Mouse (Mus musculus) MEL (cell line): ENCODE results near the gene Cry2. TPM values are rescaled to one million over a fixed set of nuclear protein-coding genes. Genes with fewer than 3 reads are reported as not detected.
A peak's percentile ranks its signal among the peaks of the same experiment; 100 is the strongest.

Source experiments
- DNase-seq: peaks from one replicate; pipeline ENCODE4 v3.0.0; 2011; ENCODE audit warnings: low read depth, low spot score
- H3K27ac ChIP-seq: 2 replicates; pipeline ENCODE4 v1.5.1; 2012; ENCODE audit warnings: low read depth, mild to moderate bottlenecking, control low read depth, low read length, moderate library complexity; ENCODE audit not compliant: control insufficient read depth
- H3K27me3 ChIP-seq, 2 experiments: fragments of 150-350 bp in 1 of 2; sonication (generic) in 1 of 2; 2 replicates each; pipeline ENCODE4 v1.6.1; 2012; ENCODE audit warnings: low read length in 2 of 2, mild to moderate bottlenecking in 2 of 2, improper control_type of control experiment in 1 of 2, moderate library complexity in 1 of 2; ENCODE audit not compliant: insufficient read depth in 2 of 2, control insufficient read depth in 1 of 2
- H3K36me3 ChIP-seq, 2 experiments: 2 replicates each; pipeline ENCODE4 v1.6.1; 2012 to 2014; ENCODE audit warnings: low read length in 2 of 2, improper control_type of control experiment in 1 of 2, inconsistent platforms in 1 of 2, mild to moderate bottlenecking in 1 of 2; ENCODE audit not compliant: insufficient read depth in 2 of 2, control insufficient read depth in 1 of 2
- H3K4me1 ChIP-seq, 2 experiments: fragments of 150-350 bp in 1 of 2; sonication (generic) in 1 of 2; 2 replicates each; pipeline ENCODE4 v1.6.1; 2012; ENCODE audit warnings: low read length in 2 of 2, improper control_type of control experiment in 1 of 2, mild to moderate bottlenecking in 1 of 2; ENCODE audit not compliant: insufficient read depth in 2 of 2, control insufficient read depth in 1 of 2
- H3K4me3 ChIP-seq, 2 experiments: fragments of 150-350 bp in 1 of 2; sonication (generic) in 1 of 2; 2 replicates each; pipeline ENCODE4 v1.5.1; 2012; ENCODE audit warnings: low read depth in 2 of 2, low read length in 2 of 2, mild to moderate bottlenecking in 2 of 2, moderate library complexity in 2 of 2, control low read depth in 1 of 2, improper control_type of control experiment in 1 of 2; ENCODE audit not compliant: control insufficient read depth in 1 of 2, insufficient read depth in 1 of 2
- H3K79me2 ChIP-seq: 2 replicates; pipeline ENCODE4 v1.6.1; 2012; ENCODE audit warnings: mild to moderate bottlenecking, low read length, moderate library complexity; ENCODE audit not compliant: control insufficient read depth, poor library complexity, insufficient read depth
- H3K9ac ChIP-seq: 2 replicates; pipeline ENCODE4 v1.6.1; 2012; ENCODE audit warnings: low read depth, mild to moderate bottlenecking, control low read depth, low read length, moderate library complexity; ENCODE audit not compliant: control insufficient read depth, poor library complexity, severe bottlenecking
- H3K9me3 ChIP-seq: fragments of 150-350 bp; sonication (generic); replicated peaks from 2 replicates; pipeline ENCODE4 v1.6.1; 2012; ENCODE audit warnings: mild to moderate bottlenecking, low read length, improper control_type of control experiment, moderate library complexity; ENCODE audit not compliant: insufficient read depth
- CTCF ChIP-seq, 3 experiments: IDR thresholded peaks in 2 of 3; conservative IDR thresholded peaks in 1 of 3; 2 replicates each; pipeline ENCODE4 v1.5.1; 2011 to 2012; ENCODE audit warnings: low read length in 3 of 3, low read depth in 2 of 3, mild to moderate bottlenecking in 2 of 3, improper control_type of control experiment in 1 of 3, inconsistent platforms in 1 of 3, mixed read lengths in 1 of 3, moderate library complexity in 1 of 3; ENCODE audit not compliant: control insufficient read depth in 1 of 3, insufficient read depth in 1 of 3, poor library complexity in 1 of 3, severe bottlenecking in 1 of 3
- GATA1 ChIP-seq: IDR thresholded peaks from 2 replicates; pipeline ENCODE4 v1.6.1; 2011; ENCODE audit warnings: low read depth, low read length, improper control_type of control experiment
- MXI1 ChIP-seq: IDR thresholded peaks from 2 replicates; pipeline ENCODE4 v1.6.1; 2011; ENCODE audit warnings: mild to moderate bottlenecking, low read depth, low read length, improper control_type of control experiment
- NELFE ChIP-seq: IDR thresholded peaks from 2 replicates; pipeline ENCODE4 v1.6.1; 2011; ENCODE audit warnings: low read depth, low read length, improper control_type of control experiment
- NRF1 ChIP-seq: IDR thresholded peaks from 2 replicates; pipeline ENCODE4 v1.6.1; 2014; ENCODE audit warnings: low read depth, mild to moderate bottlenecking, inconsistent platforms, low read length, improper control_type of control experiment, moderate library complexity; ENCODE audit not compliant: poor library complexity, insufficient read depth, severe bottlenecking
- POLR2A ChIP-seq, 2 experiments: IDR thresholded peaks; 2 replicates each; pipeline ENCODE4 v1.6.1; 2011 to 2012; ENCODE audit warnings: low read length in 2 of 2, mild to moderate bottlenecking in 2 of 2, control low read depth in 1 of 2, improper control_type of control experiment in 1 of 2, low read depth in 1 of 2, moderate library complexity in 1 of 2; ENCODE audit not compliant: control insufficient read depth in 1 of 2, insufficient read depth in 1 of 2, poor library complexity in 1 of 2
- RCOR1 ChIP-seq: IDR thresholded peaks from 2 replicates; pipeline ENCODE4 v1.6.1; 2012; ENCODE audit warnings: low read depth, mild to moderate bottlenecking, inconsistent platforms, low read length, improper control_type of control experiment
- SIN3A ChIP-seq: IDR thresholded peaks from 2 replicates; pipeline ENCODE4 v1.6.1; 2012; ENCODE audit warnings: low read length, improper control_type of control experiment, inconsistent platforms
- SMC3 ChIP-seq: IDR thresholded peaks from 2 replicates; pipeline ENCODE4 v1.6.1; 2011; ENCODE audit warnings: low read depth, low read length, improper control_type of control experiment
- TBP ChIP-seq: IDR thresholded peaks from 2 replicates; pipeline ENCODE4 v1.8.0; 2011; ENCODE audit warnings: low read depth, low read length, improper control_type of control experiment
- USF1 ChIP-seq: IDR thresholded peaks from 2 replicates; pipeline ENCODE4 v1.6.1; 2014; ENCODE audit warnings: low read depth, mild to moderate bottlenecking, inconsistent platforms, low read length, improper control_type of control experiment, moderate library complexity
- ZKSCAN1 ChIP-seq: IDR thresholded peaks from 2 replicates; pipeline ENCODE4 v1.6.1; 2012; ENCODE audit warnings: low read depth, mild to moderate bottlenecking, inconsistent platforms, low read length, improper control_type of control experiment, moderate library complexity
- ZNF384 ChIP-seq: IDR thresholded peaks from 2 replicates; pipeline ENCODE4 v1.6.1; 2012; ENCODE audit warnings: low read depth, mild to moderate bottlenecking, inconsistent platforms, low read length, improper control_type of control experiment
- polyA plus RNA-seq, 2 experiments: library from polyadenylated mRNA; stranded (reverse) in 1 of 2; unstranded in 1 of 2; fragments of >175 nt in 1 of 2; fragments of >200 nt in 1 of 2; gene quantifications; 2 replicates each; pipeline versions ENCODE4 v1.2.1 to v1.2.4; 2012; ENCODE audit warnings: low replicate concordance in 2 of 2, low read depth in 1 of 2; ENCODE audit not compliant: insufficient read length in 2 of 2, insufficient read depth in 1 of 2, missing spikeins in 1 of 2
- total RNA-seq: library from RNA; depleted of rRNA; stranded (reverse); fragments of 300-350 nt; gene quantifications from 2 replicates; pipeline ENCODE4 v1.2.3, GENCODE M21; 2012

Gene Cry2
- total and polyA plus RNA-seq, 3 experiments: 13.3 to 36.2 TPM; not detected in 1

DNA sequence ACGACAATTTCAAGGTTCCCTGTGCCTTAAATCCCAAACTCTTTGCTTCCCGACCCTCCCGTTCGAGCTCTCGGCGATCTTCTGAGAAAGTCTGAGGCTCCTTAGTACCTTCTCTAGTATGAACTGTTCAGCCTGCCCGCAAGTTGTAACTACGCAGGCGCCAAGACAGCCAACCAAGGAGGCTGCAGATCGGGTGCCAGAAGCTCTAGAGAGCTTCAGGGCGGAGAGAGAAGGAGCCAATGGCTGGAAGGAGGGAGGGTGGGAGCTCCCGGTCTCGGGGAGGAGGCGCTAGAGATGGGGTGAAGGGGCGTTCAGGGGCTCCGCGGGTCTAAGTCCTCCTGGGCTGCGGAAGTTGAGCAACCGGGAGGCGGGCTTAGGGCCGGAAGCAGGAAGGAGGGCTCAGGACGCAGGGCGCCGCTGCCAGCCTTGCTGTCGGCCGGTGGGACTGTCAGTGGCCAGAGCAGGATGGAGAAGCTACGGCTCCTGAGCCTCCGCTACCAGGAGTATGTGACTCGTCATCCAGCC lies 58.7 kb downstream of the Cry2 start (continued):
- peak; percentile 44; the same call in 1 of the 2 replicates for TF ChIP-seq RCOR1
- TF ChIP-seq CTCF (IDR thresholded peaks at IDR 0.05 in 2 of 3, conservative IDR thresholded peaks at IDR 0.05 in 1 of 3; ENCODE audit: control insufficient read depth in 1 of 3, insufficient read depth in 1 of 3, low read depth in 2 of 3, low read length in 3 of 3, poor library complexity in 1 of 3, severe bottlenecking in 1 of 3): no peak

DNA sequence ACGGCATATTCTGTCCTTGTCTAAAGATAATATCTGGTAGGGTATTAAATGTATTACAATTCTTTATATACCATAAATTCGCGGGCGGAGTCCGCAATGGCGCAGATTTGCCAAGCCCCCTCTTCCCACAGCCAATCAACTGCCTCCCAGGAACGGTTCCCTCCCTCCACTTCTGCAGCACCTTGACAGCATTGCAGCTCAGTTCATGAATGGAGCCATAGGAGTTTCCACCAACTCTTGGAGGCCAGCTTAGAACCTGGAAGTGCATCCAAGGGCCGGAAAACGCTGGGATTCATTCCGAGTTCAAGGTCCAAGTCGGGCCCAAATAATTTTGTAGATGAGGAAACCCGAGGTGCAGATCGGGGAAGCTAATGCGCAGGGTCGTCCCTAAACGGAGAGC lies 59.3 kb downstream of the Cry2 start, which contains the start of the genes Pex16 and Large2:
Gene Pex16 (plus strand): TSS at position 163 of the 400 bp plus-strand sequence.
Gene Large2 (minus strand): TSS at position 356 of the 400 bp plus-strand sequence.
- Histone ChIP-seq H3K9ac (peak within 1 kb of the TSS; percentile 81), H3K36me3 (no peaks in the 10 kb centered on the region), H3K4me3 (peak within 1 kb of the TSS; percentile 72 to 84), H3K4me1 (peaks cover 0 to 12% of the 10 kb centered on the region in 2 experiments; a peak in 2 of 4 replicates), H3K79me2 (peaks cover 5% of the 10 kb centered on the region), H3K9me3 (no peaks in the 10 kb centered on the region), H3K27ac (peak within 1 kb of the TSS; percentile 68), H3K27me3 (no peaks in the 10 kb centered on the region)
- peak; percentile 62 for TF ChIP-seq NELFE
- no peak for TF ChIP-seq GATA1
- no peak for TF ChIP-seq SMC3
- TF ChIP-seq SIN3A: no peak
- TF ChIP-seq ZNF384: no peak
- peak; percentile 11 to 33; a peak in 1 of 4 replicates for TF ChIP-seq POLR2A (IDR thresholded peaks at IDR 0.05; ENCODE audit: control insufficient read depth in 1 of 2, insufficient read depth in 1 of 2, low read depth in 1 of 2, low read length in 2 of 2, poor library complexity in 1 of 2)
- peak; percentile 36; the same call in 1 of the 2 replicates for TF ChIP-seq MXI1
- 0 out of 2 replicates have a peak, but pooled peaks have one; percentile 36 for TF ChIP-seq TBP
- no peak for TF ChIP-seq ZKSCAN1
- DNase-seq: peak; percentile 83

DNA sequence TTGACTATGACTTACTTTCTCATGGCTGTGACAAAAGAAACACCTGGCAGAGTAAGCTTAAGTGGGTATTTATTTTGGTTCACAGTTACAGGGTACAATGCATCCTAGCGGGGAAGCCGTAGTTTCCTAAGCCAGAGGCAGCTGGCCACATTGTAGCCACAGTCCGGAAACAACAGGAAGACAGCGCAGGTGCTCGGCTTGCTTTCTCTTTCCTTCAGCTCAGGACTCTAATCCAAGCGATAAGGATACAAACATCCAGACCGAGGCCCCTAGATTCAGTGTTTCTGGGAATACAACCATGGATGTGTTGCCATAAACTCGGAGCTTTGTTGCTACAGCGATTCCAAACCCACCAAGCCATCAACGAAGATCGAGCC lies 60.4 kb downstream of the Cry2 start:
- no peaks in the 10 kb centered on the region for H3K27me3 ChIP-seq
- H3K4me1 ChIP-seq: peaks cover 0 to 12% of the 10 kb centered on the region in 2 experiments; a peak in 2 of 4 replicates

More for the DNA sequence above, 60.4 kb downstream of the Cry2 start:
- H3K4me3 ChIP-seq: no peak overlapping the region
- H3K36me3 ChIP-seq: no peaks in the 10 kb centered on the region
- H3K9ac ChIP-seq: no peak overlapping the region
- H3K27ac ChIP-seq: no peak overlapping the region
- no peak for TF ChIP-seq USF1
- no peak for TF ChIP-seq CTCF (IDR thresholded peaks at IDR 0.05 in 2 of 3, conservative IDR thresholded peaks at IDR 0.05 in 1 of 3; ENCODE audit: control insufficient read depth in 1 of 3, insufficient read depth in 1 of 3, low read depth in 2 of 3, low read length in 3 of 3, poor library complexity in 1 of 3, severe bottlenecking in 1 of 3)
- TF ChIP-seq NRF1: no peak
- H3K79me2 ChIP-seq: peaks cover 5% of the 10 kb centered on the region
- no peak for DNase-seq
- H3K9me3 ChIP-seq: no peaks in the 10 kb centered on the region
